Mouse (Mus musculus): ENCODE results near the gene Gucy1b2. TPM values are rescaled to one million over a fixed set of nuclear protein-coding genes. Genes with fewer than 3 reads are reported as not detected.

The Gucy1b2 gene
- total RNA-seq (2023; ENCODE audit: inconsistent age) = not detected in 4 replicates

DNA sequence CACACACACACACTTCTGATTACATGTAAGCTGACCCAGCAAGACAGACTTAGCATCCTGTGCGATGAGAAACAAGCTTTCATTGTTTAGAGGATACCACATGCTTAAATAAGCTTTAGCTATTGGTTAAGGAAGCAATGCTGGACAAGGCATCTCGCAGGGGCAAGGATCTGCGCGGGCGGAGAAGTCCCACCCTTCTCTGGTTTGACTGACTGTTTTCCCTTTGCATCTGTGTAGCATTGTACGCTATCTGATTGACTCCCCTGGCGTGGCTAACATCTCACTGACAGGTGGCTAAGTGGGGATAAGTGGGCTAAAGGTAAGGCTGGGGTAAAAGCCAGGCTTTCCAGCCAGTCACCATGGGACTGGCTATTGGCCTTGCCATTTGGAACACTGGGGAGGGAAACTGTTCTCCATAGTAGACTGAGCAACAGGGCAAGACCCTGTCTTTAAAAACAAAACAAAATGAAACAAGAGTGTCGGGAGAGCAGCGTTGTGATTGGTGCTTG is at the start of gene Gucy1b2:
Gucy1b2 (minus strand) TSS at position 51 of the 509 bp plus-strand sequence.

Other genes starting within 250 kb of the Gucy1b2 start
- 15.7 to 19.5 TPM (median 18.3 TPM) in 4 replicates for gene Rnaseh2b, start 163.7 kb downstream of the Gucy1b2 start, total RNA-seq (2023; ENCODE audit: inconsistent age)
- not detected in 4 replicates for gene Dleu7, start 163.2 kb downstream of the Gucy1b2 start, total RNA-seq (2023; ENCODE audit: inconsistent age)
- gene Fam124a, start 99.4 kb upstream of the Gucy1b2 start, total RNA-seq (2023; ENCODE audit: inconsistent age) = not detected in 4 replicates
- gene Gm4131, start 110.6 kb upstream of the Gucy1b2 start, total RNA-seq (2023; ENCODE audit: inconsistent age) = not detected in 4 replicates
- gene Serpine3, start 207.4 kb upstream of the Gucy1b2 start, total RNA-seq (2023; ENCODE audit: inconsistent age) = not detected in 4 replicates

Measured in B cell, adult (primary cell).